21 mouse cellular contexts compared by ENCODE assay signal in the genomic region with DNA sequence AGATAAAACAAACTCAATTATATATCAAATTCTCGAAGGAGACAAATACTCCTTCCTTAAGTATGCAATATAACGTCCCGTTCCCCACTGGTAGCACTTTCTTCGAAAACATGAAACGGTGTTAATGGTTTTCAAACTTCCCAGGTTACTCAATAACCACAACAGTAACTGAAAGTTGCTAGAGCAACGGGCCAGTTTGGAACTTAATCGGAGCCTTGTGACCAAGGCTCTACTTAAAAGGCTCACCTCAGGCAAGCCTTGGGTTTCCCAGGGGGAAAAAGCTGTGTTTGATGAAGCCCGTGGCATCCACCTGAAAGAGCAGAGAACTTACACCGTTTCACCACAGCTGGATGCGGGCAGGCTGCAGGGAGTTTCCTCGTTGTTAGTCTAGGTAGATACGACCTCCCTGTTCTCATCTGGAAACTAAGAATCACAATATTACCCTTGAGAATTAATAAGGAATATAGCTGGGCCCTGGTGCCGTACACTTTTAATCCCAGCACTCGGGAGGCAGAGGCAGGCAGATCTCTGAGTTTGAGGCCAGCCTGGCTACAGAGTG. TPM values are rescaled to one million over a fixed set of nuclear protein-coding genes. Genes with fewer than 3 reads are reported as not detected.
A peak's percentile ranks its signal among the peaks of the same experiment; 100 is the strongest.
DNase-seq lines count a peak whose midpoint lies in the region; ATAC-seq lines count a peak whose summit lies in the region.
"Had no signal": no experiment of that assay in that cellular context is flagged by ENCODE, and none has a peak within 500 bp of the region (broad histone marks: within the 10 kb centered on the region; RNA-seq: fewer than 3 reads in every experiment).

No protein-coding gene starts in this region.

- peak; percentile 85 for DNase-seq in heart, adult 11 months
- DNase-seq in lung, postnatal 36 days = peak; percentile 37
- no peak for DNase-seq in lung, postnatal 10 days
- DNase-seq in kidney, postnatal 14 days = peak; percentile 70
- DNase-seq in left cerebral cortex, postnatal 4 days = no peak
- DNase-seq in heart, postnatal 25 days (ENCODE audit: low spot score) = no peak
- DNase-seq: adrenal gland, postnatal 36 days; cerebellum, adult 18-20 months; cerebellum, postnatal 36 days; heart, postnatal 14 days; liver, embryonic 13.5 days; lung, postnatal 4 days; retina, postnatal 1 day had no signal

- no peak overlapping the region for H3K27ac ChIP-seq in heart, embryonic 12.5 days (ENCODE audit: poor library complexity, severe bottlenecking)
- H3K27ac ChIP-seq: embryonic facial prominence, embryonic 15.5 days; hindbrain, embryonic 14.5 days; liver, embryonic 13.5 days; midbrain, embryonic 10.5 days had no signal

- H3K9me3 ChIP-seq in heart, embryonic 12.5 days (replicated peaks) = no peaks in the 10 kb centered on the region
- H3K9me3 ChIP-seq: embryonic facial prominence, embryonic 15.5 days; liver, embryonic 13.5 days had no signal

- no peak for ATAC-seq in heart, embryonic 12.5 days (ENCODE audit: insufficient number of reproducible peaks, low FRiP score)
- ATAC-seq: forebrain, embryonic 16.5 days had no signal

- no peak overlapping the region for H3K9ac ChIP-seq in heart, embryonic 12.5 days
- H3K9ac ChIP-seq: embryonic facial prominence, embryonic 15.5 days; hindbrain, embryonic 14.5 days; liver, embryonic 13.5 days had no signal

- H3K27me3 ChIP-seq in heart, embryonic 12.5 days (replicated peaks) = no peaks in the 10 kb centered on the region
- H3K27me3 ChIP-seq: CH12.LX; embryonic facial prominence, embryonic 15.5 days; liver, embryonic 13.5 days had no signal

- H3K36me3 ChIP-seq in heart, embryonic 12.5 days = peaks cover 23% of the 10 kb centered on the region

- H3K4me3 ChIP-seq in heart, embryonic 12.5 days = no peak overlapping the region
- H3K4me3 ChIP-seq: embryonic facial prominence, embryonic 15.5 days; liver, embryonic 13.5 days; midbrain, embryonic 10.5 days had no signal

- peaks cover 60% of the 10 kb centered on the region for H3K4me1 ChIP-seq in heart, embryonic 12.5 days (replicated peaks)
- H3K4me1 ChIP-seq: midbrain, embryonic 10.5 days had no signal

- intact Hi-C loops in left cerebral cortex, postnatal 4 days (cut with DNase I) = no loop called here
- intact Hi-C loops in heart, postnatal 25 days (cut with DNase I) = no loop called here

- no peak overlapping the region for H3K4me2 ChIP-seq in heart, embryonic 12.5 days
- H3K4me2 ChIP-seq: embryonic facial prominence, embryonic 15.5 days; heart, embryonic 11.5 days; hindbrain, embryonic 14.5 days; liver, embryonic 13.5 days had no signal

- WGBS in heart, embryonic 12.5 days = 90% methylated on average over 14 of the region's 14 CpGs

RNA-seq across cellular contexts. Expression of gene Fndc3b, which starts 25.4 kb away (rescaled TPM):
- 36.8 and 43.6 TPM in 2 replicates for polyA plus RNA-seq in heart, embryonic 12.5 days (2016; fragmentation: Nextera tagmentation; extraction: Ambion mirVana)
- total RNA-seq in left cerebral cortex, postnatal 4 days (2021) = 10 to 100 TPM; 25.9 to 26.4 TPM
- total RNA-seq in heart, postnatal 25 days (2021) = 10 to 100 TPM; 58.5 to 69.4 TPM
- total RNA-seq: MEL had no signal

Comparison
In these comparisons a context has a peak if more than half of its experiments do, and no peak if none do; other contexts are left out.
1. DNase-seq: peak in heart, adult 11 months (single experiment), lung, postnatal 36 days (single experiment) and kidney, postnatal 14 days (single experiment); none in lung, postnatal 10 days (single experiment), left cerebral cortex, postnatal 4 days (single experiment) and heart, postnatal 25 days (single experiment).